In the genomic region with DNA sequence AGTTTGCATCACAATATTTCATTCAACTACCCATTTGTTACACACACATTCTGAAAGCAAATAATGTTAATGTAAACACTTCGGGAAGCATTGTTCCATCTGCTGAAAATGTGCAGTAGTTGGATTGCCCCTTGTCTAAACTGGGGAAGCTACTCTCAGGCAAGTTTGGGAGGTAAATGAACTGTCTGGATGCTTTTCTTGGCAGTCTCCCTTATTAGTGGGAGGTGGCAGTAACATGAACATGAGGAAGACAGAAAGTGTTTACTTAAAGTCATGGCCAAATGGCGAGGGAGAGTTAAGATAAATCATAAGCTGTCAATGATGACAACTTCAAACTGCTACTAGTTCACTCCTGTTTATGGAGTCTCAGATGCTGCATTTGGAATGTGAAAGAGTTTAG, we compare ENCODE assay signal across 28 mouse cellular contexts.
DNase-seq lines count a peak whose midpoint lies in the region; ATAC-seq and TF ChIP-seq lines count a peak whose summit lies in the region.
"Had no signal": no experiment of that assay in that cellular context is flagged by ENCODE, and none has a peak within 500 bp of the region (broad histone marks: within the 10 kb centered on the region; RNA-seq: fewer than 3 reads in every experiment).

No protein-coding gene starts in this region.

- H3K9me3 ChIP-seq in forebrain, postnatal 0 days (ENCODE audit: low read length) = no peaks in the 10 kb centered on the region
- H3K9me3 ChIP-seq in forebrain, embryonic 11.5 days (ENCODE audit: control insufficient read depth, low read length) = no peaks in the 10 kb centered on the region
- H3K9me3 ChIP-seq in lung, embryonic 15.5 days = no peaks in the 10 kb centered on the region
- H3K9me3 ChIP-seq in stomach, embryonic 16.5 days (replicated peaks; ENCODE audit: control insufficient read depth, low read length) = no peaks in the 10 kb centered on the region
- H3K9me3 ChIP-seq: embryonic facial prominence, embryonic 12.5 days; forebrain, embryonic 13.5 days; heart, embryonic 10.5 days; intestine, embryonic 15.5 days; neural tube, embryonic 13.5 days had no signal

- peak; percentile 32; the same call in 1 of the 2 replicates for ATAC-seq in forebrain, postnatal 0 days
- ATAC-seq in forebrain, embryonic 11.5 days (replicated peaks; ENCODE audit: low FRiP score) = no peak
- peak; percentile 95 for ATAC-seq in lung, embryonic 15.5 days (ENCODE audit: borderline replicate concordance, extremely low read depth, low FRiP score, low TSS enrichment)
- peak; percentile 73; the same call in 1 of the 2 replicates for ATAC-seq in stomach, embryonic 16.5 days (ENCODE audit: insufficient read depth, low FRiP score)
- ATAC-seq: forebrain, embryonic 13.5 days; hindbrain, embryonic 16.5 days; intestine, embryonic 15.5 days; midbrain, embryonic 16.5 days had no signal

- TF ChIP-seq CTCF in forebrain, postnatal 0 days (IDR thresholded peaks at IDR 0.05; ENCODE audit: low read depth) = no peak

- H3K27ac ChIP-seq in forebrain, postnatal 0 days (ENCODE audit: low read depth, low read length) = no peak overlapping the region
- H3K27ac ChIP-seq in forebrain, embryonic 11.5 days (ENCODE audit: low read depth, low read length) = no peak overlapping the region
- no peak overlapping the region for H3K27ac ChIP-seq in lung, embryonic 15.5 days
- H3K27ac ChIP-seq in stomach, embryonic 16.5 days (ENCODE audit: low read length) = no peak overlapping the region
- H3K27ac ChIP-seq: embryonic facial prominence, embryonic 12.5 days; forebrain, embryonic 13.5 days; gastrocnemius, adult 2 months; heart, embryonic 10.5 days; intestine, embryonic 15.5 days; macrophage; neural tube, embryonic 13.5 days had no signal

- WGBS in forebrain, postnatal 0 days = 70% methylated on average over 2 of the region's 2 CpGs
- WGBS in forebrain, embryonic 11.5 days = 86% methylated on average over 2 of the region's 2 CpGs
- 25% methylated on average over 2 of the region's 2 CpGs for WGBS in lung, embryonic 15.5 days
- 25% methylated on average over 2 of the region's 2 CpGs for WGBS in stomach, embryonic 16.5 days

- no peak for DNase-seq in forebrain, postnatal 0 days
- no peak for DNase-seq in forebrain, embryonic 11.5 days (ENCODE audit: low spot score)
- no peak for DNase-seq in lung, adult 18-20 months
- peak; percentile 40 for DNase-seq in gonadal fat pad, adult 2 months (ENCODE audit: low read depth)
- no peak for DNase-seq in right cerebral cortex, postnatal 25 days
- DNase-seq in cerebellum, adult 18-20 months = no peak
- DNase-seq: adrenal gland, postnatal 36 days; cerebellum, adult 2 months; cerebellum, postnatal 25 days; gastrocnemius, adult 2 months; heart, postnatal 4 days; kidney, postnatal 10 days; layer of hippocampus, postnatal 36 days; retina, postnatal 1 day; thymus, adult 18-20 months; thymus, postnatal 4 days had no signal

- H3K4me2 ChIP-seq in forebrain, postnatal 0 days (ENCODE audit: low read depth) = no peak overlapping the region
- H3K4me2 ChIP-seq in forebrain, embryonic 11.5 days (ENCODE audit: low read depth, low read length, severe bottlenecking) = no peak overlapping the region
- H3K4me2 ChIP-seq in lung, embryonic 15.5 days = no peak overlapping the region
- no peak overlapping the region for H3K4me2 ChIP-seq in stomach, embryonic 16.5 days (ENCODE audit: low read depth, low read length)
- H3K4me2 ChIP-seq: embryonic facial prominence, embryonic 12.5 days; forebrain, embryonic 13.5 days; intestine, embryonic 15.5 days; liver, embryonic 11.5 days; neural tube, embryonic 13.5 days had no signal

- H3K4me3 ChIP-seq in forebrain, postnatal 0 days (ENCODE audit: low read depth, low read length) = no peak overlapping the region
- H3K4me3 ChIP-seq in forebrain, embryonic 11.5 days (ENCODE audit: low read depth, low read length) = no peak overlapping the region
- no peak overlapping the region for H3K4me3 ChIP-seq in lung, embryonic 15.5 days
- no peak overlapping the region for H3K4me3 ChIP-seq in stomach, embryonic 16.5 days (replicated peaks; ENCODE audit: low read length)
- H3K4me3 ChIP-seq: embryonic facial prominence, embryonic 12.5 days; forebrain, embryonic 13.5 days; gastrocnemius, adult 2 months; heart, embryonic 10.5 days; intestine, embryonic 15.5 days; myocyte; neural tube, embryonic 13.5 days had no signal

- no peaks in the 10 kb centered on the region for H3K36me3 ChIP-seq in forebrain, postnatal 0 days (ENCODE audit: insufficient read depth)
- H3K36me3 ChIP-seq in forebrain, embryonic 11.5 days (ENCODE audit: control insufficient read depth, insufficient read depth, low read length) = no peaks in the 10 kb centered on the region
- H3K36me3 ChIP-seq in lung, embryonic 15.5 days = no peaks in the 10 kb centered on the region
- no peaks in the 10 kb centered on the region for H3K36me3 ChIP-seq in stomach, embryonic 16.5 days (ENCODE audit: control insufficient read depth, insufficient read depth, low read length)
- H3K36me3 ChIP-seq: embryonic facial prominence, embryonic 12.5 days; heart, embryonic 10.5 days; intestine, embryonic 15.5 days; neural tube, embryonic 13.5 days had no signal

- H3K9ac ChIP-seq in forebrain, postnatal 0 days = no peak overlapping the region
- H3K9ac ChIP-seq in forebrain, embryonic 11.5 days (ENCODE audit: low read length) = no peak overlapping the region
- H3K9ac ChIP-seq in lung, embryonic 15.5 days = no peak overlapping the region
- no peak overlapping the region for H3K9ac ChIP-seq in stomach, embryonic 16.5 days (ENCODE audit: low read length)
- H3K9ac ChIP-seq: embryonic facial prominence, embryonic 12.5 days; forebrain, embryonic 13.5 days; intestine, embryonic 15.5 days; neural tube, embryonic 13.5 days had no signal

- no peaks in the 10 kb centered on the region for H3K27me3 ChIP-seq in forebrain, postnatal 0 days (ENCODE audit: insufficient read depth, low read length)
- H3K27me3 ChIP-seq in forebrain, embryonic 11.5 days (ENCODE audit: control insufficient read depth, insufficient read depth, low read length) = no peaks in the 10 kb centered on the region
- H3K27me3 ChIP-seq in lung, embryonic 15.5 days = no peaks in the 10 kb centered on the region
- H3K27me3 ChIP-seq in stomach, embryonic 16.5 days (ENCODE audit: control insufficient read depth, insufficient read depth, low read length) = no peaks in the 10 kb centered on the region
- H3K27me3 ChIP-seq: embryonic facial prominence, embryonic 12.5 days; forebrain, embryonic 13.5 days; intestine, embryonic 15.5 days; neural tube, embryonic 13.5 days had no signal

- H3K4me1 ChIP-seq in forebrain, postnatal 0 days (ENCODE audit: insufficient read depth) = no peaks in the 10 kb centered on the region
- H3K4me1 ChIP-seq in forebrain, embryonic 11.5 days (replicated peaks; ENCODE audit: control insufficient read depth, insufficient read depth, low read length) = no peaks in the 10 kb centered on the region
- peaks cover 8% of the 10 kb centered on the region for H3K4me1 ChIP-seq in lung, embryonic 15.5 days
- no peaks in the 10 kb centered on the region for H3K4me1 ChIP-seq in stomach, embryonic 16.5 days (ENCODE audit: control insufficient read depth, insufficient read depth, low read length)
- H3K4me1 ChIP-seq: embryonic facial prominence, embryonic 12.5 days; forebrain, embryonic 13.5 days; intestine, embryonic 15.5 days; neural tube, embryonic 13.5 days had no signal
